ENCODE assay signal across 24 mouse cellular contexts in the genomic region with DNA sequence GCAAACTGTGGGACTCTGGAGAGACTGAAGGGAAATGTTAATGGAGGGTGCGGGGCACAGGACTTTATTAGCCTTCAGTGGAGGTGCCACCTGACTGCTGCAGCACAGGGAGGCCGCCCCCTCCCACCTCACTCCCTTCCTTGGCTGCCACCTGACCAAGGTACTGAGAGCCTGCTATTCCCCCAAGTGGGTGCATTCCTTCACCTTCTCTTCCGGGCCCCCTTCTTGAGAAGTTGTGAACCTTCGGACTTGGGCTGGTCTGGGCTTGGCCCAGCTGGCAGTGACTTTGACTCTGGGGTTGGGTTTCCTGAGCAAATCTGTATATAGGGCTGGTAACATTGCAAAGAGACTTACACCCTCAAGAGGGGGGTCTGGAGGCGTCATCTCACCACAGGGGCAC. TPM values are rescaled to one million over a fixed set of nuclear protein-coding genes. Genes with fewer than 3 reads are reported as not detected.
A peak's percentile ranks its signal among the peaks of the same experiment; 100 is the strongest.
DNase-seq lines count a peak whose midpoint lies in the region; ATAC-seq and TF ChIP-seq lines count a peak whose summit lies in the region.
"Had no signal": no experiment of that assay in that cellular context is flagged by ENCODE, and none has a peak within 500 bp of the region (broad histone marks: within the 10 kb centered on the region; RNA-seq: fewer than 3 reads in every experiment).

No protein-coding gene starts in this region.

- WGBS in neural tube, embryonic 14.5 days = 74% methylated on average over 5 of the region's 5 CpGs
- WGBS in intestine, embryonic 16.5 days = 66% methylated on average over 5 of the region's 5 CpGs
- 30% methylated on average over 5 of the region's 5 CpGs for WGBS in small intestine, adult 2 months
- 95% methylated on average over 5 of the region's 5 CpGs for WGBS in forebrain, embryonic 10.5 days

- no peak for DNase-seq in neural tube, embryonic 10.5 days (ENCODE audit: extremely low spot score, low spot score)
- DNase-seq in embryo, embryonic 11 days = no peak
- DNase-seq in forebrain, embryonic 10.5 days (ENCODE audit: extremely low spot score, low spot score) = no peak
- DNase-seq: adrenal gland, adult 2 months; adrenal gland, postnatal 10 days; adrenal gland, postnatal 25 days; cerebellum, adult 11 months; cerebellum, adult 18-20 months; cerebellum, adult 8-10 months; cerebellum, adult 9-11 months; cerebellum, postnatal 14 days; cerebellum, postnatal 36 days; forebrain, postnatal 0 days had no signal

- no peak for TF ChIP-seq POLR2A in small intestine, adult 2 months (IDR thresholded peaks at IDR 0.05; ENCODE audit: low read depth, low read length)

- no peak overlapping the region for H3K4me3 ChIP-seq in neural tube, embryonic 14.5 days (ENCODE audit: low read depth, low read length)
- H3K4me3 ChIP-seq in intestine, embryonic 16.5 days (ENCODE audit: low read length) = no peak overlapping the region
- H3K4me3 ChIP-seq in small intestine, adult 2 months (ENCODE audit: low read depth, low read length) = peak overlapping the region; percentile 22; the same call in 1 of the 2 replicates
- H3K4me3 ChIP-seq in forebrain, embryonic 10.5 days = no peak overlapping the region
- H3K4me3 ChIP-seq: embryonic facial prominence, embryonic 10.5 days; embryonic facial prominence, embryonic 12.5 days; erythroblast, embryonic 14.5 days; forebrain, embryonic 13.5 days; forebrain, embryonic 15.5 days had no signal

- H3K27ac ChIP-seq in neural tube, embryonic 14.5 days (ENCODE audit: low read depth, low read length) = peak overlapping the region; percentile 34; the same call in 1 of the 2 replicates
- H3K27ac ChIP-seq in intestine, embryonic 16.5 days (ENCODE audit: low read length) = peak overlapping the region; percentile 69
- H3K27ac ChIP-seq in small intestine, adult 2 months (ENCODE audit: insufficient read depth, low read depth, low read length) = peak overlapping the region; percentile 99
- H3K27ac ChIP-seq in forebrain, embryonic 10.5 days = no peak overlapping the region
- H3K27ac ChIP-seq: embryonic facial prominence, embryonic 10.5 days; embryonic facial prominence, embryonic 12.5 days; forebrain, embryonic 13.5 days; forebrain, embryonic 15.5 days had no signal

- no peaks in the 10 kb centered on the region for H3K36me3 ChIP-seq in neural tube, embryonic 14.5 days (ENCODE audit: control insufficient read depth, insufficient read depth, low read length)
- H3K36me3 ChIP-seq in intestine, embryonic 16.5 days (ENCODE audit: control insufficient read depth, insufficient read depth, low read length) = no peaks in the 10 kb centered on the region
- H3K36me3 ChIP-seq in small intestine, adult 2 months (ENCODE audit: control insufficient read depth, insufficient read depth, low read length) = peaks cover 65% of the 10 kb centered on the region
- no peaks in the 10 kb centered on the region for H3K36me3 ChIP-seq in forebrain, embryonic 10.5 days (replicated peaks)
- H3K36me3 ChIP-seq: embryonic facial prominence, embryonic 10.5 days; embryonic facial prominence, embryonic 12.5 days; forebrain, embryonic 15.5 days had no signal

- H3K9me3 ChIP-seq in neural tube, embryonic 14.5 days (ENCODE audit: control insufficient read depth, low read length) = no peaks in the 10 kb centered on the region
- H3K9me3 ChIP-seq in intestine, embryonic 16.5 days (ENCODE audit: control insufficient read depth, low read length) = no peaks in the 10 kb centered on the region
- H3K9me3 ChIP-seq in forebrain, embryonic 10.5 days = no peaks in the 10 kb centered on the region
- H3K9me3 ChIP-seq: embryonic facial prominence, embryonic 10.5 days; embryonic facial prominence, embryonic 12.5 days; forebrain, embryonic 13.5 days; forebrain, embryonic 15.5 days had no signal

- H3K4me1 ChIP-seq in neural tube, embryonic 14.5 days (ENCODE audit: control insufficient read depth, insufficient read depth, low read length) = 0 out of 2 replicates have a peak, but pooled peaks cover 3% of the 10 kb centered on the region
- peaks cover 15% of the 10 kb centered on the region for H3K4me1 ChIP-seq in intestine, embryonic 16.5 days (ENCODE audit: control insufficient read depth, insufficient read depth, low read length)
- H3K4me1 ChIP-seq in small intestine, adult 2 months (ENCODE audit: control insufficient read depth, insufficient read depth, insufficient read length, low read length) = peaks cover 49% of the 10 kb centered on the region
- no peaks in the 10 kb centered on the region for H3K4me1 ChIP-seq in forebrain, embryonic 10.5 days
- H3K4me1 ChIP-seq: embryonic facial prominence, embryonic 10.5 days; embryonic facial prominence, embryonic 12.5 days; forebrain, embryonic 13.5 days had no signal

- ATAC-seq in neural tube, embryonic 14.5 days (ENCODE audit: low read depth) = no peak
- peak; percentile 61 for ATAC-seq in intestine, embryonic 16.5 days
- ATAC-seq: forebrain, embryonic 13.5 days; forebrain, embryonic 15.5 days; forebrain, postnatal 0 days had no signal

- no peaks in the 10 kb centered on the region for H3K27me3 ChIP-seq in neural tube, embryonic 14.5 days (ENCODE audit: control insufficient read depth, insufficient read depth, low read length)
- no peaks in the 10 kb centered on the region for H3K27me3 ChIP-seq in intestine, embryonic 16.5 days (replicated peaks; ENCODE audit: control insufficient read depth, insufficient read depth, low read length)
- no peaks in the 10 kb centered on the region for H3K27me3 ChIP-seq in small intestine, adult 2 months (ENCODE audit: control insufficient read depth, insufficient read depth, low read length)
- no peaks in the 10 kb centered on the region for H3K27me3 ChIP-seq in forebrain, embryonic 10.5 days (ENCODE audit: poor library complexity, severe bottlenecking)
- H3K27me3 ChIP-seq: embryonic facial prominence, embryonic 12.5 days; forebrain, embryonic 13.5 days; forebrain, embryonic 15.5 days had no signal

- H3K9ac ChIP-seq in neural tube, embryonic 14.5 days (replicated peaks; ENCODE audit: low read depth, low read length) = no peak overlapping the region
- no peak overlapping the region for H3K9ac ChIP-seq in intestine, embryonic 16.5 days (ENCODE audit: low read depth, low read length)
- H3K9ac ChIP-seq: embryonic facial prominence, embryonic 12.5 days; forebrain, embryonic 13.5 days; forebrain, embryonic 15.5 days; forebrain, postnatal 0 days had no signal

- H3K4me2 ChIP-seq in neural tube, embryonic 14.5 days (ENCODE audit: low read depth, low read length) = no peak overlapping the region
- no peak overlapping the region for H3K4me2 ChIP-seq in intestine, embryonic 16.5 days (ENCODE audit: low read depth, low read length)
- H3K4me2 ChIP-seq: embryonic facial prominence, embryonic 12.5 days; forebrain, embryonic 13.5 days; forebrain, embryonic 15.5 days had no signal

- no peak for TF ChIP-seq CTCF in small intestine, adult 2 months (IDR thresholded peaks at IDR 0.05; ENCODE audit: extremely low read depth, insufficient read length, insufficient replicate concordance, low read depth, low read length)

RNA-seq across cellular contexts. Expression of a gene that starts 13.8 kb away (rescaled TPM):
- polyA plus RNA-seq in neural tube, embryonic 14.5 days (2014; fragmentation: Nextera tagmentation; extraction: Ambion mirVana) = 0.20 and 1.1 TPM in 2 replicates
- 6.8 and 8.9 TPM in 2 replicates for polyA plus RNA-seq in intestine, embryonic 16.5 days (2015; fragmentation: Nextera tagmentation; extraction: Ambion mirVana)
- polyA plus RNA-seq in small intestine, adult 2 months (2012; rRNA removed) = 43.5 and 171 TPM in 2 replicates
- 0.27 and 0.33 TPM in 2 replicates for polyA plus RNA-seq in forebrain, embryonic 10.5 days (2016; fragmentation: Nextera tagmentation; extraction: Ambion mirVana)
- polyA plus RNA-seq: erythroblast, embryonic 14.5 days had no signal

RNA-seq across cellular contexts. Expression of a gene that starts 14.4 kb away (rescaled TPM):
- not detected in 2 replicates for polyA plus RNA-seq in neural tube, embryonic 14.5 days (2014; fragmentation: Nextera tagmentation; extraction: Ambion mirVana)
- polyA plus RNA-seq in intestine, embryonic 16.5 days (2015; fragmentation: Nextera tagmentation; extraction: Ambion mirVana) = not detected in 2 replicates
- polyA plus RNA-seq in small intestine, adult 2 months (2012; rRNA removed) = 0.32 TPM in 1 of 2 replicates, not detected in the other
- polyA plus RNA-seq in forebrain, embryonic 10.5 days (2016; fragmentation: Nextera tagmentation; extraction: Ambion mirVana) = not detected in 2 replicates
- polyA plus RNA-seq: brain, embryonic 14.5 days; C2C12; embryonic facial prominence, embryonic 10.5 days; erythroblast, embryonic 14.5 days; forebrain, embryonic 11.5 days; forebrain, embryonic 13.5 days; forebrain, embryonic 15.5 days; forebrain, postnatal 0 days had no signal

RNA-seq across cellular contexts. Expression of a gene that starts 49.0 kb away (rescaled TPM):
- 18.1 and 19.8 TPM in 2 replicates for polyA plus RNA-seq in neural tube, embryonic 14.5 days (2014; fragmentation: Nextera tagmentation; extraction: Ambion mirVana)
- 16.1 and 16.4 TPM in 2 replicates for polyA plus RNA-seq in intestine, embryonic 16.5 days (2015; fragmentation: Nextera tagmentation; extraction: Ambion mirVana)
- polyA plus RNA-seq in small intestine, adult 2 months (2012; rRNA removed) = 18.2 and 27.0 TPM in 2 replicates
- polyA plus RNA-seq in forebrain, embryonic 10.5 days (2016; fragmentation: Nextera tagmentation; extraction: Ambion mirVana) = 15.3 and 18.6 TPM in 2 replicates

RNA-seq across cellular contexts. Expression of a gene that starts 53.8 kb away (rescaled TPM):
- polyA plus RNA-seq in neural tube, embryonic 14.5 days (2014; fragmentation: Nextera tagmentation; extraction: Ambion mirVana) = 194 and 208 TPM in 2 replicates
- 124 and 144 TPM in 2 replicates for polyA plus RNA-seq in intestine, embryonic 16.5 days (2015; fragmentation: Nextera tagmentation; extraction: Ambion mirVana)
- 10.9 and 11.6 TPM in 2 replicates for polyA plus RNA-seq in small intestine, adult 2 months (2012; rRNA removed)
- 85.3 and 87.5 TPM in 2 replicates for polyA plus RNA-seq in forebrain, embryonic 10.5 days (2016; fragmentation: Nextera tagmentation; extraction: Ambion mirVana)
